Comparison of ENCODE assay signal across 16 mouse cellular contexts in the genomic region with DNA sequence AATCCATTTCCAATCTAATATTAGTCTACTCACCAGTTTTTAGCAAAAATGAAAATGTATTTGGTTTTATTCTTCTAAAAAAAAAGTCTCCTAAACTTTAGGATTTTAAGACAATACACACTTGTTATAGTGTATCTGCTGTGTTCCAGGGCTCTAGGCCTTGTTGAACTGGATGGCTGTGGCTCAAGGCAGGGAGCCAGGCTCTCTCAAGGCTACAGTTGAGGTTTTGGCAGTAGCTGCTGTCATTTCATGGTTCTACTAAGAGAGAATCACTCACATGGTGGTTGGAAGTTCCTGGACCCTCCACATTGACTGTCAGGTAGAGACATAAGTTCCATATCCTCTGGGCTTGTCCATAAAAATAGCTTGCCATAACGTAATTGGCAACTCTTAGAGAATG.
"Had no signal": no experiment of that assay in that cellular context is flagged by ENCODE, and none has a peak within 500 bp of the region (broad histone marks: within the 10 kb centered on the region; RNA-seq: fewer than 3 reads in every experiment).

No protein-coding gene starts in this region.

- H3K27me3 ChIP-seq: limb, embryonic 12.5 days; limb, embryonic 15.5 days; midbrain, embryonic 12.5 days; midbrain, embryonic 15.5 days; neural tube, embryonic 12.5 days; neural tube, embryonic 15.5 days had no signal

- DNase-seq: kidney, adult 9 months; kidney, postnatal 14 days; kidney, postnatal 4 days; liver, postnatal 0 days; lung, embryonic 14.5 days; thymus, adult 18-20 months; thymus, postnatal 4 days had no signal

- ATAC-seq: liver, postnatal 0 days; lung, postnatal 0 days; midbrain, embryonic 15.5 days had no signal

- H3K36me3 ChIP-seq: limb, embryonic 12.5 days; limb, embryonic 15.5 days; midbrain, embryonic 12.5 days; midbrain, embryonic 15.5 days; neural tube, embryonic 12.5 days; neural tube, embryonic 15.5 days had no signal

- H3K4me3 ChIP-seq: limb, embryonic 12.5 days; limb, embryonic 15.5 days; midbrain, embryonic 12.5 days; midbrain, embryonic 15.5 days; neural tube, embryonic 12.5 days; neural tube, embryonic 15.5 days had no signal

- H3K27ac ChIP-seq: limb, embryonic 12.5 days; limb, embryonic 15.5 days; liver, embryonic 14.5 days; macrophage; midbrain, embryonic 12.5 days; midbrain, embryonic 15.5 days; neural tube, embryonic 12.5 days; neural tube, embryonic 15.5 days had no signal

- H3K4me1 ChIP-seq: limb, embryonic 12.5 days; limb, embryonic 15.5 days; midbrain, embryonic 12.5 days; midbrain, embryonic 15.5 days; neural tube, embryonic 12.5 days; neural tube, embryonic 15.5 days had no signal
